Mouse (Mus musculus) cerebellum, adult 11-12 months (tissue): ENCODE measurements around the gene Lrrn4cl.
A peak's percentile ranks its signal among the peaks of the same experiment; 100 is the strongest.

ENCODE experiments used
- DNase-seq: peaks from one replicate; pipeline ENCODE4 v3.0.0; 2022

Gene Lrrn4cl

GRCm38 (mm10) chr19:8886916-8887584 is 36.5 kb downstream of the Lrrn4cl start:
- DNase-seq, result no peak

- DNase-seq, result no peak
These were observed 37.3 kb downstream of the Lrrn4cl start for GRCm38 (mm10) chr19:8887585-8888463.

- peak; percentile 92 for DNase-seq
These were observed 38.2 kb downstream of the Lrrn4cl start, which contains the start of the genes 1810009A15Rik and Gm49416 for GRCm38 (mm10) chr19:8888511-8889385. 1810009A15Rik (plus strand) TSS chr19:8888853. Gm49416 (plus strand) TSS chr19:8888926.

GRCm38 (mm10) chr19:8892829-8893766 is 42.5 kb downstream of the Lrrn4cl start, which contains the start of gene Ints5:
Ints5 (plus strand) TSS chr19:8893005.
- DNase-seq, result peak; percentile 83

- DNase-seq, result peak; percentile 61
These were observed 44.9 kb downstream of the Lrrn4cl start for GRCm38 (mm10) chr19:8895397-8895960.

- peak; percentile 34 for DNase-seq
These were observed 45.7 kb downstream of the Lrrn4cl start for GRCm38 (mm10) chr19:8896231-8896630.

GRCm38 (mm10) chr19:8897211-8897864 is 46.8 kb downstream of the Lrrn4cl start:
- DNase-seq, result peak; percentile 68

- DNase-seq, result peak; percentile 95
These were observed 47.4 kb downstream of the Lrrn4cl start, which contains the start of gene Ganab for GRCm38 (mm10) chr19:8897865-8898495. Ganab (plus strand) TSS chr19:8898071.

GRCm38 (mm10) chr19:8898576-8898975 is 48.0 kb downstream of the Lrrn4cl start:
- no peak for DNase-seq

- no peak for DNase-seq
These were observed 48.5 kb downstream of the Lrrn4cl start for GRCm38 (mm10) chr19:8899079-8899478.

- no peak for DNase-seq
These were observed 52.8 kb downstream of the Lrrn4cl start for GRCm38 (mm10) chr19:8903412-8903811.
